Mouse (Mus musculus): ENCODE results near the gene Cyp2d10.
"Not testable (repeated sequence)": the region's sequence is repeated elsewhere in the genome, so short reads cannot be mapped to it uniquely, and the experiment has no call there.

Gene Cyp2d10

GRCm38 (mm10) chr15:82395955-82396354, 11.0 kb downstream of the Cyp2d10 start:
- not testable (repeated sequence) for DNase-seq

- DNase-seq: not testable (repeated sequence)
Observed at GRCm38 (mm10) chr15:82393922-82394321, 13.1 kb downstream of the Cyp2d10 start, which contains the start of gene Cyp2d11. Gene Cyp2d11 (minus strand): TSS chr15:82394022.

- DNase-seq: not testable (repeated sequence)
Observed at GRCm38 (mm10) chr15:82389916-82390315, 17.1 kb downstream of the Cyp2d10 start.

GRCm38 (mm10) chr15:82385729-82386128, 21.3 kb downstream of the Cyp2d10 start:
- no peak for DNase-seq

- DNase-seq: no peak
Observed at GRCm38 (mm10) chr15:82382441-82382840, 24.6 kb downstream of the Cyp2d10 start.

GRCm38 (mm10) chr15:82380714-82381062, 26.3 kb downstream of the Cyp2d10 start:
- no peak for DNase-seq

- peak; percentile 56 to 57 for DNase-seq
Observed at GRCm38 (mm10) chr15:82379871-82380713, 26.9 kb downstream of the Cyp2d10 start, which contains the start of gene Cyp2d22. Gene Cyp2d22 (minus strand): TSS chr15:82380260.

GRCm38 (mm10) chr15:82379511-82379870, 27.5 kb downstream of the Cyp2d10 start:
- DNase-seq: no peak

GRCm38 (mm10) chr15:82378261-82379180, 28.5 kb downstream of the Cyp2d10 start:
- DNase-seq: no peak

GRCm38 (mm10) chr15:82377701-82378100, 29.3 kb downstream of the Cyp2d10 start:
- DNase-seq: no peak

GRCm38 (mm10) chr15:82376393-82377138, 30.4 kb downstream of the Cyp2d10 start:
- DNase-seq: no peak

- no peak for DNase-seq
Observed at GRCm38 (mm10) chr15:82375855-82376254, 31.1 kb downstream of the Cyp2d10 start.

GRCm38 (mm10) chr15:82374437-82374836, 32.6 kb downstream of the Cyp2d10 start:
- no peak for DNase-seq

GRCm38 (mm10) chr15:82372991-82373390, 34.0 kb downstream of the Cyp2d10 start:
- no peak for DNase-seq

- no peak for DNase-seq
Observed at GRCm38 (mm10) chr15:82372446-82372845, 34.5 kb downstream of the Cyp2d10 start.

- no peak for DNase-seq
Observed at GRCm38 (mm10) chr15:82368851-82369250, 38.1 kb downstream of the Cyp2d10 start.

- no peak for DNase-seq
Observed at GRCm38 (mm10) chr15:82368146-82368545, 38.8 kb downstream of the Cyp2d10 start.

GRCm38 (mm10) chr15:82364561-82364960, 42.4 kb downstream of the Cyp2d10 start:
- DNase-seq: not testable (repeated sequence)

- not testable (repeated sequence) for DNase-seq
Observed at GRCm38 (mm10) chr15:82363801-82364200, 43.2 kb downstream of the Cyp2d10 start.

- DNase-seq: no peak
Observed at GRCm38 (mm10) chr15:82362234-82362633, 44.8 kb downstream of the Cyp2d10 start.

- no peak for DNase-seq
Observed at GRCm38 (mm10) chr15:82361459-82362018, 45.5 kb downstream of the Cyp2d10 start.

Data from B cell, adult 2 months (primary cell).